Mouse (Mus musculus): ENCODE data around the gene Stx11.
"Not testable (repeated sequence)": the region's sequence is repeated elsewhere in the genome, so short reads cannot be mapped to it uniquely, and the experiment has no call there.

The Stx11 gene

DNA sequence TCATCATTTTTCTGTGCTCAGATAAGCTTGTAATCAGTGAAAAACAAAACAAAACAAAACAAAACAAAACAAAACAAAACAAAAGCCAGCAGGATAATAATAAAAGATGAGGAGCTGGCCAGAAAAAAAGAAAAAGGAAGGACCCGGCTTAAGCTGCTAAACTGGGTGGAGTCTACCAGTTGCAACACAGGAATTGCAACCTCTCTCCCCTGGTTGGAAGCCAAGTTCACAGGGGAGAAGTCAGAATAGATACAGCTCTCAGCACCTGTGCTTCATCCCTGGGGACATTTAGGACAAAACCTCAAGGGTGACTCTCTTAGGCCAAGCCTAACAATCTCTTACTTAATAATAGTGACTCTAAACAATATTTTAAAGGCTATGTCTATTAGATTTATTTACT is 8.3 kb downstream of the Stx11 start:
- no peak for DNase-seq

DNA sequence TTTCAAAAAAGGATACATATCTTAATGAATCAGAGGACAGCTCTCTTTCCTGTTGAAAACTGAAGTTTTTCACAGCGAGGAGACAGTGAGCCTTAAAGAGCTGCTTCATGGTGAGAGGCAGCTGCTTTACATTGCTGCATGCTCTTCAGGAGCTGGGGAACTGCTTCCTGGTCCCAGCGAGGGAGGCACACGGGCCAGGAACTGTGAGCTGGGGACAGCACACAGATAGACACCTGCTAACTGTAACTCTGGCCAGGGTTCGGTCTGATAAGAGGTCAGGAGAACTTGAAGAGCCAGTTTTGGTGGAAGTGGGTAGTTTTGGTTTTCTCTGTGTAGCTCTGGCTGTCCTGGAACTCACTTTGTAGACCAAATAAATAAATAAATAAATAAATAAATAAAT is 12.7 kb downstream of the Stx11 start:
- not testable (repeated sequence) for DNase-seq

DNA sequence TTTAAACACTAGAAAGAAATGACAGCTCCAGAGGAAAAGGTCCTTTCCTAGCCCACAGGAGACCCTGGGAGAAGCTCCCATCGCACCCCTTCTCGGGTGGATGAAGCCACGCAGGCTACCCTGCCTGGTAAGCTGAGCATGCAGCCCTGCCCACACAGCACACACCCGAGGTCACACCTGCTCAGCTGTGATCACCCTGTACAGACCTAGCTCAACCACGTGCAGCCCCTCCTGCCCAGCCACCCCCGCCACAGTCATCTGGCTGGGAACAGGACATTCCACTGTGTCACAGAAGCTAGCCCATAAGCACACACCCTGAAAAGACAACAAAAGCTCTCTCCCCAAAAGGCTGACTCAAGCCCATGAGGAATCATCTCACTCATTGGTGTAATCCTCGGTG is 14.8 kb downstream of the Stx11 start:
- DNase-seq, result no peak

DNA sequence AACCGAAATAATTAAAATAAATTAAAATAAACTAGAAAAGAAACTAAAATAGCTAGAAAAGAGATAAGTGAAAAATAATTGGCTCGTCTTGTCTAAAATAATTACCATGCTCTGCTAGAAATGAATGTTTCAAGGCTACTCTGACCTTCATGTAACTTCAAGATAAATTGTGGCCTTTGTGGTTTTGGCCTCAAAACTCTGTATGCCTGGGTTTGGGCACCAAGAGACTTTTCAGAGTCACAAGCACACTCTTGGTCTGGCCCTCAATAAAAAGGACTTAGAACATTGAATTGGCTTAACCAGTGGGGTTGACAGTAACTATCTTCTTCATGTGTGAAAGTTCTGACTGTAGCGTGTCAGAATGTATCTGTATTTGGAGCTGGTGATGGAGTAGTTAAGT is 16.5 kb downstream of the Stx11 start:
- no peak for DNase-seq

DNA sequence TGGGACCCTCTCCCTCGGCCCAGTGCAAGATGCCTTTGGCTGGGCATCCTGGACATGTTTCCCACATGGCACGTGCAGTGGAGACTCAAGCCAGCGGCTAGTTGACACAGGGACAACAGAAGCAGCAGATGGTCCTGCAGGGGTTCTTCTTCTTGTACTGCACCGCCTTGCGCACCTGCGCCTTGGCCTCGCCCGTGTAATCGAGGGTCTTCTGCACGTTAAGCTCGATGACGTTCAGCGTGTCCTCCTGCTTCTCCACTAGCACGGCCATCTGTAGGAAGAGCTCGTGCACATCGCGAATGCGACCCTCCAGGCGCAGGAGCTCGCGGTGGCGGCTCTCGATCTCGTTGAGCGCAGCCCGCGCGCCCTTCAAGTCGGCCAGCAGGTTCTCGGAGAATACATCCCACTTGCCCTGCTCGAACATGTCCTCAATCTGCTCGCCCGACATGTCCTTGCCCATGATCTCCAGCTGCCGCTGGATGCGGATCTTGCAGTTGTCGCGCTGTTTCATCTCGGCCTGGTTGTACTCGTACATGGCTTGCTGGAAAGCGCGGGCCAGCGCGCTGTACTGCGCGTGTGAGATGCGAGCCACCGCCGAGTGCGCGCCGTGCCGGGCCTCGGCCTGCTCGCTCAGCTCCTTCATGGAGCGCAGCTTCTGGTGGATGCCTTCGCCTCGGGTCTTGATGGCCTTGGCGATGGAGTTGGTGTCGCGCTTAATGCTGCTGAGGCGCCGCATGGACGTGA is 22.9 kb downstream of the Stx11 start:
- peak; percentile 60 to 66 for DNase-seq

DNA sequence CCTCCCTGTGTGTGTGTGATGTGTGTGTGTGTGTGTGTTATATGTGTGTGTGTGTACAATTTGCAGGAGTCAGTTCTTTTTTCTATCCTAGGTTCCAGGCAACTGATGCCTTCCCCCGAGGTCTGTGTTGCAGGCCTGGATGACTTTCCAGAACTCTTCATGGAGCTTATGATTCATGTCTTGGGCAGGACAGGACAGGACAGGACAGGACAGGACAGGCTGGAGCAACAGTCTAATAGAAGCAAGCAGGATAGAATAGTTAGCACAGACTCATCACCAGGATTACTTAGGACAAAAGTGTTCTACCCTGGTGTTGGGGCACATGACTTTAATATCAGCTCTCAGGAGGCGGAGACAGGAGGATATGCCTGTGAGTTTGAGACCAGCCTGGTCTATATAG is 25.3 kb downstream of the Stx11 start:
- no peak for DNase-seq

DNA sequence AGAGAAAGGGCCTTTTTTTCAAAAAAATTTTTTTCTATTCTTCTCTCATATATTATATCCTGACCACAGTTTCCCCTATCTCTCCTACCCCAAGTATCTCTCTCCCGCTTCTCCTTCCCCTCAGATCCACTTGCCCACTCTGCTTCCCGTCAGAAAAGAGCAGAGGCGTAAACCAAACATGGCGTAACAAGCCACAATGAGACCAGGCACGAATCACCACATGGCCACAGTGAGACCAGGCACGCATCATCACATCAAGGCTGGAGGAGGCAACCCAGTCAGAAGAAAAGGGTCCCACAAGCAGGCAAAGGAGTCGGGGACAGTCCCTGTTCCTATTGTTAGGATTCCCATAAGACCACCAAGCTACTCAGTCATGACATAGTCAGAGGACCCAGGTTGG is 28.0 kb downstream of the Stx11 start:
- DNase-seq, result no peak

DNA sequence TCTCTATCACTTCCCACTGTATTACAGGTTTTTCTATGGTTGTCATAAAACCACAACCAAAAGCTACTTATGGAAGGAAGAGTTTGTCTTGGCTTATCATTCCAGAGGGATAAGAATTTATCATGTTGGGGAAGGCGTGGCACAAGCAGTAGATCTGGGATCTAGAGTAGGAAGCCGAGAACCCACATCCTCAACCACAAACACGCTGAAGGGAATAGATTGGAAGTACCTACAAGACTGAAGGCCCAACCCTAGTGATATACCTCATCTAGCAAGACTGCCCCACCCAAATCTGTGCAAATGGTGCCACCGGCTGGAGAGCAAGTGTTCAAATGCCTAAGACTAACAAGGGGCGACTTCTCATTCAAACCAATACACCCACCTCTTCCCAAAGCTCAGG is 28.5 kb downstream of the Stx11 start:
- DNase-seq, result no peak

DNA sequence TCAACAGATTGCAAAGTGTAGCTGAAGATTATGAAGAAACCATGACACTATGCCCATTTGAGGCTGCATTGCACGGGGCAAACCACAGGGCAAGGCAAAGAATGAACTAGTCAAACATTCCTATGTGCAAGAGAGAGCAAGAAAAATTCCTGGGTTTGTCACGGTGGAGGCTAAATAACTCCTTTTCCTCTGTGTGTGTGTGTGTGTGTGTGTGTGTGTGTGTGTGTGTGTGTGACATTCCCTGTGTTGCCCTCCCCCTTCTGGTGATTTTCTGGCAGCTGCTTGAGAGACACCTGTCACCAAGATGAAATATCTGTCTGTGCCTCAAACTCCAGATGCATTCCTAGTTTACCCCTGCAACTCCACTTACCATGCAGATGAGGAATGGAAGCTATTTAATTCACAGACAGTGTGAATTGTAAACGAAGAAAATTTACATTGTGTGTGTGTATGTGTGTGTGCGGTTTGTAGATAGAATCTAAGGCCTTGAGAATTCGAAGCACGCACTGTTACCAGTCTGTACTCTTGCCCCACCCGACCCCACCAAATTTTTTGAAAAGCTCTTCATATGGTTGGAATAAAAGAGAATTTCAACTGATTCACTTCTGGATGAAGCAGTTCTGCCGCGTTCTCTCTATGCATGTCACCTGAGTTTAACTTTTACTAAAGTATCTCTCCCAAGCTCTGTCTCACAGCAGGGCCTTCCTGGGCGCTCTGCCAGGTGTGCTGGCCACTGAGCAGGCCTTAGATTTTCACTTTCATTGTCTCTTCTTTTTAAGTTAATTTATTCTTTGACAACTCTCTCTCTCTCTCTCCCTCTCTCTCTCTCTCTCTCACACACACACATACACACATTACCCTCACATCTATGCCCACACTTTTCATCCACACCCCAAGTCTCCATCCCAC is 32.4 kb downstream of the Stx11 start:
- DNase-seq, result peak in 1 of 2 experiments; percentile 32

DNA sequence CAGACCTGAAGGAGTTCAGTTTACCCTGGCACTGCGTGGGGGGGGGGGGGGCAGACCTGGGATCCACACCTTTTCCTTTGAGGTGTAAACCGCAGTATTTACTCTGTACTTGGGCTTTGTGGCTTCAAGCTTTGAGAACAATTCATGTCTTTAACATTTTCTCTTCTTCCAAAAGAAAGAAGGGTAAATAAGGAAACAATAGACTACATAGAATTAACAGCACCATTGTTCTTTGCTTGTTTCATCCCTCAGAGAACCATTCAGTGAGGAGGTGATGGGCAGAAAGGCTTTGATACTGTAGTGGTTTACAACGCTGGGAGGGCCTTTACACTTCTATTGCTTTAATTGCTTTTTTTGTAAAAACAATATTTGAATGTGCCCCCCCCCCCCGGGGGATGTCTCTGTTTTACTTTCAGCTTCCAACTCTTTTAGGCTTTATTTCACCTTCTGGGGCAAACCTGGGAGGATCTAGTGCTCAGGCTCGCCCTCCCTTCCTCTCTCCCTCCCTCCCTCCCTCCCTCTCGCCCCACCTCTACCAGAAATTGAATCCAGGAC is 33.7 kb downstream of the Stx11 start:
- DNase-seq, result no peak

DNA sequence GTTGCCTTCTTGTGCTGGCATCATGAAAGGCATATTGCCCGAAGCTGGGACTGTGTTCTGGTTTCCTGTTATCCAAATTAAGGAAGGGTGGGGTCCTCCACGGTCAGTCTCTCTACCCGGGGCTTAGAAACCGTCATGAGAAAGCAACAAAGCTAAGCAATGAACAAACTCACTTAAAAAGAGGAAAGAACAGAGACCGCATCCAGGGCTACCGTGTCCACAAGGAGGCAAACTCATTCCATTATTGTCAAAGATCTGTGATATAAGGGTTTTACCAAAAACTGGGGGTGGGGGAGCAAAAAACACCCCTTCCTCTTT is 34.3 kb downstream of the Stx11 start:
- DNase-seq, result no peak

DNA sequence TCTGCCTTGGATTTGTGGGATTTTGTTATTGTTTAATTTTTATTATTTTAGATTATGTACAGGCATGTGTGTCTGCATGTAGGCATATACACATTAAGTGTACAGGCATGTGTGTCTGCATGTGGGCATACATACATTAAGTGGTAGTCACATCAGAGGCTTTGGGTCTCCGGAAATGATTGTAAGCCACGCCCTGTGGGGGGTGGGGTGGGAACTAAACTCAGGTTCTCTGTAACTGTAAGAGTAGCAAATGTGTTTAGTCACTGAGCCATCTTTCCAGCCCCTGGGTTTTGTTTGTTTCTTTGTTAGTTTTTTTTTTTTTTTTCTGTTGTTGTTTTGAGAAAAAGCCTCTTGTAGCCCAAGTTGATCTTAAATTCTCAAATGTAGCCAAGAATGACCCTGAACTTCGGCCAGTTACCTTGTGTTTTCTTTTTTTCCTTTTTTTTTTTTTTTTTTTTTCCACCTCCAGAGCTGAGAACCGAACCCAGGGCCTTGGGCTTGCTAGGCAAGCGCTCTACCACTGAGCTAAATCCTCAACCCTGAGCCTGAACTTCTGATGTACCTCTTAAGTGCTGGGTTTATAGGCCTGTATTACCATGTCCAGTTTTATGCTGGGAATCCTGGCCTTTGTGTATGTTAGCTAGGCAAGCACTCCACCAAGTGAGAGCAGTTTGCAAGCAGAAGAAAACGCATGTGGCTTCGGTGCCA is 34.8 kb downstream of the Stx11 start:
- no peak for DNase-seq

DNA sequence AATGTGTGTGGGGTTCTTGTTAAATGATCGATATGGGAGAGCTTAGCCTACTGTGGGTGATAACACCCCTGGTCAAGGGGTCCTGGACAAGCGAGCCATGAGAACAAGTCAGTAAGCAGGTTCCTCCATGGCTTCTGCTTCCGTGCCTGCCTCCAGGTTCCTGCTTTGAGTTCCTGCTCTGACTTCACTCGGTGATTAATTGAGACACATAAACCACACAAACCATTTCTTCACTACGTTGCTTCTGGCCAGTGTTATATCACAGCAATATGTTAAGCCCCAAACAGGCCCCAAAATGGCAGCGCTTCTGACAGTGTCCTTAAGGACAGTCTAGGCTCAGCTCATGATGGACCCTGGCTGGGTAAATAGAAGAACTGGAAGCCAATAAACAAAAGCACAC is 35.9 kb downstream of the Stx11 start:
- no peak for DNase-seq

DNA sequence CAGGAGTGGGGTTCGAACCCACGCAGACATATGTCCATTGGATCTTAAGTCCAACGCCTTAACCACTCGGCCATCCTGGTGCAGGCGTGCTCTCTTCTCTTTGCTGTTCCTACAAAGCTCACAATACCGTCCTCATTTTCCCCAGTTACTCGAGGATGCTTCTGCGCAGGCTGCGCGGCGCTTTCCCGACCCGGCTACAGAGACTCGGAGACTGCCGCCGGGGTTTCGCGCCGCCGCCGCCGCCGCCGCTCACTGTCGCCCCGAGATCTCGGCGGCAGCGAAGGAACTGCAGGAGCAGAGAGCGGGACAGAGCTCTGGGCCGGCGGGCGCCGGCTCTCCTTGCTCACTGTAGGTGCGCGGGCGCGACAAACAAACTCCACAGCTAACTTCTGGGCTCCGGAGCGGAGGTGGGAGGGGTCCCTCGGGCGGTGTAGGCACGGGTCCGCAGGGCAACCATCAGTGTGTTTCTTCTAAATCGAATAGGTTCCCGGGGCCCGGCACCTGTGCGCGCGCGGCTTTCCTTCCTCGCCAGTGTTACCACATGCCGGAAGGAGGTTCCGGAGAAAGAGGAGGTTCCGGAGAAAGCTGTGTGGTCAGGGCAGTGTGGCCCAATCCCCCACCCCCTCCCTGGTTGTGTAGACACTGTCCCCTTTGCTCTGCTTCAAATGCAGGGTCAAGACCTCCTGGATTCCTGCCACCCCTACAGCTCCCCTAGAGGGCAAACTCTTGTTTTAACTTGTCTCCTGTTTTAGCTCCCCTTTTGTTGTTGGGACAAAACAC is 41.3 kb downstream of the Stx11 start:
- DNase-seq, result peak; percentile 95 to 97

DNA sequence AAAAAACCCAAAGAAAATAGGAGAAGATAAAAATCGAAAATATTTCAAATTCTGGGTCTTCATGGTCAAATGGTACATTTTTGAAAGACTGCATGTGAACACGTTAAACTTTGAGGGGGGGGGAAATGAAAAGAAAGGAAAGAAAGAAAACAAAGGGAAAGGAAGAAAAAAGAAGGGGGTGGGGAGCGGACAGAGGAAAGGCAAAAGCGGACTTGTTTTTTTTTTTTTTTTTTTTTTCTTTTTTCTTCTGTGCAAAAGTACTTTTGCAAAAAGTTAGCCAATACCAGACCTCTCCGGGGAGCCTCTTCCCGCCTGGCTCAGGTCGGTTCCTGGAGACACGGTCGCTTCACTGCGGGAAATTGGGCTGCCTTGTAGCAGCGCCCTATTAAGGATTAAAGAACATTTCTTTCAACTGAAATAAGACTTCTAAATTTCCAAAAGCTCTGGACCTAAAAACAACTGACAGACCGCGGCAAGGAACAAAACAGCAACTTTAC is 42.0 kb downstream of the Stx11 start:
- no peak for DNase-seq

DNA sequence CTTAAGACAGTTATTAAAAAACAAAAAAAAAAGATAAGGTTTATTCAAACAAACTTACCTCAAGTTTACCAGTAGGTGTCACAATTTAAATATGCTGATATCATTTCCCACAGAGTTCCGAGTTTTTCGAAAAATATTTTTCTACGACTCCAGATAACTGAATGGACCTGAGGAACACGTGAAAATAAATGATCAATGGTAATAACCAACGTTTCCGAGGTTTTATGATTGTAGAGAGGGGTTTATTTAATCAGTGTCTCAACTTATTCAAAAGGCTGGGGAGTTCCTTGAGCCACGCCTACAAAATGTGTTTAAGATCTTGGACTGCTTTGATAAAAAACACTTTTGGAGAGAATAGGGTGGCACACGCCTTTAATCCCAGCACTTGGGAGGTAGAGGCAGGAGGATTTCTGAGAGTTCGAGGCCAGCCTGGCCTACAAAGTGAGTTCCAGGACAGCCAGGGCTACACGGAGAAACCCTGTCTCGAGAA is 42.5 kb downstream of the Stx11 start:
- DNase-seq, result peak; percentile 19 to 46

DNA sequence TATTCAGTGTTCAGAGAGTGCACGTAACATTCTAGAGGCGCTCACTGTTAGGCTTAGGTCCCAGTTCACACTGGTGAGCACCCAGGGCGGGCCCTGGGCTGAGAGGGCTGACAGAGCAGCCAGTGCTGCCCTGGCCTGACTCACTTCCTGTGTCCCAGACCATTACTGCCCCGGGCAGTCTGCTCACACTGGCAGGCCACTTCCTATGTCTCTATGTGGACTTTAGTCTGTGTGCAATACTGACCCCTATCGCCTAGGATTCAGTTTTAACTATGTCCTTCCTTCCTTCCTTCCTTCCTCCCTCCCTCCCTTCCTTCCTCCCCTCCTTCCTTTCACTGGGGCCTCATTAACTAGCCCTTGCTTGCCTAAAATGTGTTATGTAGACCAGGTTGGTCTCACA is 44.8 kb downstream of the Stx11 start:
- peak in 1 of 2 experiments; percentile 31 for DNase-seq

DNA sequence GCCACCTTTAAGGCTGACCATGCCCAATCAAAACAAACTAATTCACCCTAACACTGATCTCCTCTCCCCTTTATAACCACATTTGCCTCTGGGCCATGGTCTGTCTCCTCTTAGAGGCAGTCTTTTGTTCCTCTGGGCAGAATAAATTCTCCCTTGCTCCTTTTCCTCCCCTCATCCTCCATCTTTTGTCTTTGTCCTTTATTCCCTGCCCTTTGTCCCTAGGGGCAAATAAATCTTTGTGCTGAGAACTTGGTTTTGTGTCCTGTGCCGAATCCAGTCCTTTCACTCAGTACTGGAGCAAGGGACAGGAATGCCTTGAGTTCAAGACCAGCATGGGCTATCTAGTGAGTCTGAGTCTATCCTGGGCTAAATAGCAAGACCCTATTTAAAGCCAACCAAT is 46.5 kb downstream of the Stx11 start:
- DNase-seq, result no peak

DNA sequence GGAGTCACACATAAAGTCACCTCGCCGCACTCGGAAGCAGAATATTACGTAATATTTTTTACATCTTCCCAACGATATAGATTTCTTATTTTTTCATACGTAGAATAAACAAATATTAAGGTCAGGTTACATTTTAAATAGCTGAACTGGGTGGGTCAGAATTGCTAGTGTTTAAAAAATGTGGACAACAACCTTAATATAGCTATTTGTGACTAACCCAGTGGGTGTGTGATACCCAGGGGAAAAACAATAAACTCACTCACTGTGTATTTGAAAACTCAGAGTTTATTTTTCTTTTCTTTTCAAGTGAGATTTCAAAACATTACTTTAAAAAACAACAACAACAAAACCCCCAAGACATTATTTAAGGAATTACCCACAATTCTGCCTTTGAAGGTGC is 47.7 kb downstream of the Stx11 start:
- DNase-seq, result no peak

DNA sequence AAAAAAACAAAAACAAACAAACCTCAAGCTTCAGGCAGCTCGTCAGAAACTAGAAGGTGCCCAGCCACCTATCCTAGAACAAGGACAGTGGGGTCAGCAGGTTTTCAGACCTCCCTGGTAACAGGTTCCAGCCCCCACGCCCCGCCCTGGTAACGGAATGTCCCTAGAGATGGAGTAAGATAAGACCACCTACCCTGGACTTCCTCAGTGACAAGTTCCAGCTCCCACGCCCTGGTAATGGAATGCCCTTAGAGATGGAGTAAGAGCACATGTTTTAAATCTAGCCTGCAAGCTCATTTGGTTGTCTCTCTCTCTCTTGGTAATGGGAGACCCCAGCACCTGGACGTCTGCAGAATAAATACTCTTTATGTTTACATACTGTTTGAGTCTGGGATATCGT is 48.3 kb downstream of the Stx11 start:
- DNase-seq, result no peak

DNA sequence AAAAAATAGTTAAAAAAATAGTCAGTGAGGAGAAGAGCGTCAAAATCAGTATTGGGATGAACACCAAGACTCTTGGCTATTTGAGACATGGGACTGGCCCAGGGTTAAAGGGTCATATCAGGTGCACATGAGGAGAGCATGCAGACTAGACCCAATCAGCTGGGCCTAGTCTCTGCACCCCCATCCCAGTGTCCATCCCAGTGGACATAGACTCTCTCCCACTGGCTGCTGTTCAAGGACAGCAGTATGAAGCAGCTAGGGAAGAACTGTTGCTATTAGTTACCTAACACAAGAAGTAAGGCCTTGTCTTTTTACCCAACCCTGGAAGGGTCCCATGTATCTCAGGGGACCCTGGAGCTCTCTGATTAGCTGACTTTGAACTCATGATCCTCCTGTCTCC is 49.9 kb downstream of the Stx11 start:
- DNase-seq, result no peak

DNA sequence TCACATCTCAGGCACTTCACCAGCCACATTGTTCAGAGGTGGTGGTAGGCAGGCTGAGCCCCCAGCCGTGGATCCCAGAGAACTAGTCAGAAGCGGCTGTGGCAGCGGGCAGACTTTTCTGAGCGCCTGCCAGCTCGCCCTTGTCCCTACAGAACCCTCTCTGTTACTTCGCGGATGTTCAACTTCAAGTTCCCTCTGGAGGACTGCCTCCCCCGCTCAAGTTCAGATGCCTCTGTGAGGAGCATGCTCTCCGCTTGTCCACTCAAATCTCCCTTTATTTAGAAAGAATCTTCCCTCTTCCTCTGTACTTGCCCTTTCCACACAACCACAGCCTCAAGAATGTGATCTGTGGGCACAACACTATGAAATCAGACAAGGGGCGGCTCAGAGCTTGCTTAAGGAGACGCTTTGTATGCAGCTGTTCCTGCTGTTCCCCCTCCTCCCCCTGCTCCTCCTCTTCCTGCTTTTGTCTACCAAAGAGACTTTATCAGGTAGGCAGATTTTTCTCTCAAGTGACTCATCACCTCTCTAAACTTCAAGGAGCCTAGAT is 52.0 kb downstream of the Stx11 start:
- DNase-seq, result peak in 1 of 2 experiments; percentile 14

Data from cerebellum, postnatal 25 days (tissue).